Mouse (Mus musculus) T-helper 1 cell (primary cell): Measurements from ENCODE around the gene Rin2.

Experiments used
- in situ Hi-C: fragments of 300-600 bp; cut with MboI, MseI; formaldehyde crosslinking; loops from one replicate; pipeline ENCODE4 v1.15.1; 2025; ENCODE audit warnings: high pct_unique_total_duplicates

Rin2 gene

DNA sequence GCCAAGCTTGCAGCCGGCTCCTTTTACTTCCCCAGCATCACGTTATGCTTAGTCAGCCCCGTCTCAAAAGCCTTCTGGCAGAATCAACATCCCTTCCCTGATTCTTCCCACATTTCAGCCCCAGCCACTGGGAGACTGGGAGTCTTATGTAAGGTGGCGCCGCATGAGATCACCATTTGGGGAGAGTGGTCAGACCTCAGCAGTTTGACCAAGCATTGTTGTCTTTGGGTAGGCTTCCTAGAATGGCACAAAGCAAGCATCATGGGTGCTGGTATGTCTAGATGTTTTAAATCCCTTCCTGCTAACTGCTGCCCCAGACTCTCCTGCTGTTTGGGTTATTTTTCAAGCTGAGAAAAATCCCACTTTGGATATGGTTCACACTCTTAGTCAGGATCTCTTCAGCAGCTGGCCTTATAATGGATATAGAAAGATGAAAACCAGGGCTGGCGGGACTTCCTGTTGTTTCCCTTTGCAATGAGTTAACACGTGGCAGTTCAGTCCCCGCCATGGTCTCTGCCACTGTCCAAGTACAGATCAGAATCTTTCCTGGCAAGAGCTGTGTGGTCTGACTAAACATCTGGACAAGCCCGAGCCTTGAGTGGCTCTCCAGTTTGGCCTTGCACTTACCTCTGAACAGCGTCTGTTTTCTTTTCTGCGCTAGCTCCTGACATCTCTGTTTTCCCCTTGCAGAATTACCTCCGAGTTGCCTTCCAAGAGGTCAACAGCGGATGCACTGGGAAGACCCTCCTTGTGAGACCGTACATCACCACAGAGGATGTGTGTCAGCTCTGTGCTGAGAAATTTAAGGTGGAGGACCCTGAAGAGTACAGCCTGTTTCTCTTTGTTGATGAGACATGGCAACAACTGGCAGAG, 210.1 kb downstream of the Rin2 start:
- in situ Hi-C loops = loop anchor here (10.0 to 25.0 kb wide), 2 partner anchors 190 to 1323 kb away; partner anchors contain the start of genes Rbbp9 and Sec23b

GRCm38 (mm10) chr2:145887937-145888765, 213.1 kb downstream of the Rin2 start:
- in situ Hi-C loops = loop anchor here (10.0 to 25.0 kb wide), 2 partner anchors 193 to 1326 kb away; partner anchors contain the start of genes Rbbp9 and Sec23b

DNA sequence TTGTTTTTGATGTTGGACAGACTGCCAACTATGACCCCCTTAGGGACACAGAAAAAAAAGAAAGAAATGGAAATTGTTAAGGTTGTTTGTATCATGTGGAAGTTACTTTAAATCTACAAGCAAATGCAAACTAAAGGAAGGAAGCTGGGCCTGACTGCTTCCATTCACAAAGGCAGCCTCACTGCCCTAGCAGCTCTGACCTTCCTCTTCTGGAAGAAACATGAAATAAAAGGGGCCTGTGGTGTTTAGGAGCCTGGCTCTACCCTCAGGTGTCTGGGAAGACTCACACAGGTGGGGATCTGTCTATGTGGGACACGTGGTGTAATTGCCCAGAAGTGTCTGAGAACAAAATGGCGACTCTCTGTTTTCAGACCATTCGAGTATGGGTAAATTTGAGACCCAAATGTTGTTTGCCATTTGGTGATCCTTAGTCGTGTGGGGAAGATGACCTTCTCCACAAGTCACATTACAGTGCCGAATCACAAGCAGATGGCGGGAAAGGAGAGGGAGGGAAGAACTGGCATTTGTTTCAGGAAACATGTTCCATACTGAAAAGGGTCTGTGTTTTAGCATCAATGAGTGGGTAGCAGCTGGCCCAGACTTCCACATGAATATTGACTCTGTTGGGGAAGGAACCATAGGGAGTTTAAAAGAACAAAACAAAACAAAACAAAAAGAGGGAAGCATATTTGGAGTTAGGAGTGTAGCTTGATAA, 213.9 kb downstream of the Rin2 start:
- in situ Hi-C loops = loop anchor here (10.0 to 25.0 kb wide), 2 partner anchors 194 to 1327 kb away; partner anchors contain the start of genes Rbbp9 and Sec23b

- in situ Hi-C loops = loop anchor here (25.0 kb wide), 1 partner anchor 1328 kb away; the partner anchor contains the start of genes Rbbp9 and Sec23b
Measured at GRCm38 (mm10) chr2:145890571-145890970, 215.6 kb downstream of the Rin2 start.

- in situ Hi-C loops = loop anchor here (25.0 kb wide), 1 partner anchor 1331 kb away; the partner anchor contains the start of genes Rbbp9 and Sec23b
Measured at GRCm38 (mm10) chr2:145893756-145894155, 218.7 kb downstream of the Rin2 start.

GRCm38 (mm10) chr2:145898106-145898505, 223.1 kb downstream of the Rin2 start:
- in situ Hi-C loops = loop anchor here (25.0 kb wide), 1 partner anchor 1336 kb away; the partner anchor contains the start of genes Rbbp9 and Sec23b

- in situ Hi-C loops = loop anchor here (25.0 kb wide), 1 partner anchor 1638 kb away; the partner anchor contains the start of genes Mgme1 and Snx5
Measured at GRCm38 (mm10) chr2:145900318-145900717, 225.3 kb downstream of the Rin2 start.

- in situ Hi-C loops = loop anchor here (25.0 kb wide), 1 partner anchor 1640 kb away; the partner anchor contains the start of genes Mgme1 and Snx5
Measured at GRCm38 (mm10) chr2:145901861-145902260, 226.8 kb downstream of the Rin2 start, which contains the start of gene Naa20. Naa20 (plus strand) TSS chr2:145902099.

DNA sequence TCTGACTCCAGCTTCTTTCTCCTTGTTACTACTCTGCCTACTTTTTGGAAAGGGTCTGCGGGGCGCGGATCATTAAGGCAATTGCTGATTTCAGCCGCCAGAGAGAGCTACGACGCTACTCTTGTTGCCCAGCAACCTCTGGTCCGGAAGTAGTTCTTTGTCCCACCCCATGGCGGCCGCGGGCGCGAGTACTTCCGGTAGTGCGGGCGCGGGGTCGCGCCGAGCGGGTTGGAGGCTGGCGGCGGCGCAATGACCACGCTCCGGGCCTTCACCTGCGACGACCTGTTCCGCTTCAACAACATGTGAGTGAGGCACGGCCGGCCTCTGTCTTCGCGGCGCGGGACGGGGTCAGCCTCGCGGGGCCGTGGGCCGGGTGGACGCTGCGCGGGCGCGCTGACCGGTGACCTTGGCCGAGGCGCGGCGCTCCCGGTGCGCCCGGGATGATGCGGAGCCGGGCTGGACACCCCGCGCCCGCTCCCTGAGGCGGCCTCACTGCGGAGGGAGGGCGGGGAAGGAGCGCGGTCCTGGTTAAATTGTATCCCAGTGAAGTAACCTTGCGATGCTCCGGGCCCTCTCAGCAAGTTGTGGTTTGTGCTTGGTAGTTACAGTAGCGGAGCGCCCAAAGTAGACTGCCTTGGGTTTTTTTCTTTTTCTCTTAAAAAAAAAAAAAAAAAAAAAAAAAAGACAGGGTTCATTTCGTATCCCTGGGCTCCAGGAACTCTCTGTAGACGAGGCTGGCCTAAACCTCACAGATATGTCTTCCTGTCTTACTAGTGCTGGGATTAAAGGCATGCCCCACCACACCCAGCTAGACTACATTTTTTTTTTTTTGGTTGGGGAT, 228.3 kb downstream of the Rin2 start:
- in situ Hi-C loops = loop anchor here (25.0 kb wide), 1 partner anchor 1641 kb away; the partner anchor contains the start of genes Mgme1 and Snx5

DNA sequence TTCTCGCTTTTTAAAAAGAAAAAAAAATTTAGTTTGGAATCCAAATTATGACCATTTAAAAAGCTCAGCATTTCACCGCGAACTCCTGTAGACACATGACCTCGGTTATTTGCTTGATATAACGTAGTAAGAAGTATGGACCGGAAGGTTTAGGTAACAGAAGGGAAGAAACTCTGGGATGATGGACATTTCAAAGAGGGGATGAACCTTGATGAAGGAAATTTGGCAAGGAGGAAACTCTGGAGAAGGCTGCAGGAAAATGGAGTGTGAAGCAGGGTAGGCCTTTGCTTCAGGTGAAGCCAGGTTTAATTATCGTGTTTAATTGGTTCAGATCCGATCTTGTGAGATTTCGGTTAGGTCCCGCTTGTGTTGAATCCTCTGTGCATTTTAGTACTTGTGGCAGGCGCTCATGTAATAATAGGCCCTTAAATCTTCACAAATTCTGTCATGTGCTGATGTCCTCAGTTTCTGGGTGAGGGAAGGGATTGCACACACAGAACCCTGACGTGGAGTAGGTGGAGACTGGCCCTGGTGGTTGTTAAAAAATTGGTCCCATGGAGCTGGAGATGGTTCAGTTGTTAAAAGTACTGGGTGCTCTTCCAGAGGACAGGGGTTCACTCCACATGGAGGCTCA, 229.1 kb downstream of the Rin2 start:
- in situ Hi-C loops = loop anchor here (25.0 kb wide), 1 partner anchor 1642 kb away; the partner anchor contains the start of genes Mgme1 and Snx5

GRCm38 (mm10) chr2:145905156-145905555, 230.1 kb downstream of the Rin2 start:
- in situ Hi-C loops = loop anchor here (25.0 kb wide), 1 partner anchor 1643 kb away; the partner anchor contains the start of genes Mgme1 and Snx5

DNA sequence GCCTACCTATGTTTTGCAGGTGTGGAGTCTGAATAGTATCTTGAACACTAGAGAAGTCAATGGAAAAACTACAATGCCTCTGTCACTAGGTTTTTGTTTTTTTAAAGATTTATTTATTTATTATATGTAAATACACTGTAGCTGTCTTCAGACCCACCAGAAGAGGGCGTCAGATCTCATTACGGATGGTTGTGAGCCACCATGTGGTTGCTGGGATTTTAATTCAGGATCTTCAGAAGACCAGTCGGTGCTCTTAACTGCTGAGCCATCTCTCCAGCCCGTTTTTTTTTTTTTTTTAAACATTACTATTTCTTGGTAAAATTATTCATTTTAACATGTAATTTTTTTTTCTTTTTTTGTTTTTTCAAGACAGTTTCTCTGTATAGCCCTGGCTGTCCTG, 230.9 kb downstream of the Rin2 start:
- in situ Hi-C loops = loop anchor here (25.0 kb wide), 1 partner anchor 1644 kb away; the partner anchor contains the start of genes Mgme1 and Snx5

DNA sequence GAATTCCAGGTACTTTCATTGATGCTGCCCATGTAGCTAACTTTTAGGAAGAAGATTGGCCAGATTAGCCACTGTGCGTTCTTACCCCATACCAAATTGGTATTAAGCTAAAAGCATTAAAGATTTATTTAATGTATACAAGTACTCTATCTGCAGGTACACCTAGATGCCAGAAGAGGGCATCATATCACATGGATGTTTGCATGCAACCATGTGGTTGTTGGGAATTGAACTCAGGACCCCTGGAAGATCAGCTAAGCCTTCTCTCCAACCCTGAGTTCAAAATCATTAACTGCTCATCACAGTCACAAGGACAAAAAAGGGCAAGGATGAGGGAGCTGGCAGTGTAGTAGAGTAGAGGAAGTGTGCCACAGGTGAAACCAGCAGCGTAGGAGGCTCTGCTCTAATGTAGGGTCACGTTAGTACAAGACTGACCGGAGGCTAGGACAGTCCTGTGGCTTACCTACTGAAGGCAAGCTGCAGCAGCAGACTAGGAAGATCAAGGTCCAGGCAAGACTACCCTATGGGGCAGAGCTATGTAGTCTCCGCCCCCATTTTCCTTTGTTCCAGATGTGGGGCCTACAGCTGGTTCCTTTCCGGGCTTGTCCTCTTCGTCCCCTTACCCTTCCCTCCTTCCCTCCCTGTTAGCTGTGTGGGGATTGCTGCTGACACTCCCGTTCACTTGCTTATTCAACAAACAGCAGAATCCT, 246.1 kb downstream of the Rin2 start:
- in situ Hi-C loops = loop anchor here (25.0 kb wide), 1 partner anchor 1659 kb away; the partner anchor contains the start of genes Mgme1 and Snx5

DNA sequence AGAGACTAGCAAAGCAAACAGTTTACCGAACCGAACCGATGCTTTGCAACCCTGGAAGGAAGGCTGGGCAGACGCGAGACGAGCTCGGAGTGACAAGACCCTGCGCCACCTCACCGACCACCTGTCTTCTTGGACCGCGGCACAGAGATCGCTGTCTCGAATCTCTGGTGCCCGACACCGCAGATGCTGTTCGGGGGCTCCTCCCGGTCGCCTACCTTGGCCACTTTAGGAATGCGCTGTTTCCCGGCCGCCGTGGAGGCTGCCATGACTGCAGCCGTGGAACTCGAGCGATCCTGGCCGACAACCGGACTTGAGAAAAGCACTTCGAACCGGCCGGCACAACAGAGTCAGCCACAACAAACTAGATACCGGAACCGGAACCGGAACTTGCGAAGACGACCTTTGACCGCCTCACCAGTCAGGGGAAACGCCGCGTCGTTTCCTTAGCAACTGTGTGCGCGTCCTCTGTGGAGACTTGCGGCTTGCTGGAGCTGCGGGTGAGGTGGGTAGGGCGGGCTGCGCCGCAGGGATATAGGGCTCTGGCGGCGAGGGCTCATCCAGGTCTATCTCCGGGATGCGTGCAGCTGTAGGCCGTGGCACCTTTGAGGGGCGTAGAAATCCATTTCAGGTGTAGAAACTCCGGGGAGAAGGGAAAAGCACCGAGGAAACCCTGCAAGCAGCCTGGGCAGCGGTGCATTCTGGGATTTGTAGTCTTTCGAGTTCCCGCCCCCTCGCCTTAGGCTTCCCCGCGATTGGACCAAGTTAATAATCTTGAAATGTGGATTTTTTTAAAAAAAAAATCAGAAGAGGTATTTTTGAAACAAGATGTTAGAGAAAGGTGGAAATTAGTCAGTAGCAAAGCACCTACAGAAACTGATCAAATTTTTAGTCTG, 259.6 kb downstream of the Rin2 start, which contains the start of the genes Cfap61 and Crnkl1:
Cfap61 (plus strand) TSS at position 446 of the 893 bp plus-strand sequence.
Crnkl1 (minus strand) TSS at position 676 of the 893 bp plus-strand sequence.
- in situ Hi-C loops = loop anchor here (10.0 kb wide), 1 partner anchor 1110 kb away; no protein-coding TSS in a partner anchor

DNA sequence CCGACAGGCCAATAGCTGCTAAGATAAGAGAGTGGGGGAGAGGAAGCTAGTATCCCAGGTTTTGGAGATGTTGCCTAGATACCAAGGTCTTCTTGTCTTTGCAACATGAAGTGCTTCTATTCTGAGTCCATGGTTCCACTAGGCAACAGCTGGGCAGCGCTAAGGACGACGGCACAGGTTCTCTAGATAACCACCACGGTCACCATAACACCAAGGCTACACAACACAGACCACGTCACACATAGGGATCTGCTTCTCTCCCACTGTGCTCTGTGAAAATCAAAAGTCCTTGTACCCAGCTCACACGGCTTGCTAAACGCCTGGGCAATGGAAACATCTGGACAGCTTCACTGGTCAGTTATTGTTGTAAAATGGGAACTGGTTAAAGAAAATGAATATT, 262.0 kb downstream of the Rin2 start:
- in situ Hi-C loops = loop anchor here (10.0 kb wide), 1 partner anchor 1108 kb away; no protein-coding TSS in a partner anchor
